Mouse (Mus musculus) stomach, postnatal 0 days (tissue): Measurements from ENCODE around the gene Bmp6. TPM values are rescaled to one million over a fixed set of nuclear protein-coding genes. Genes with fewer than 3 reads are reported as not detected.

Experiments
- ATAC-seq: fragments of 200-750 bp; cut with Nextera tagmentation; 2 replicates; pipeline ENCODE4 v1.8.0; 2017; ENCODE audit not compliant: low FRiP score, low TSS enrichment
- DNase-seq: peaks from one replicate; pipeline ENCODE4 v3.0.0-alpha.2; 2016; ENCODE audit warnings: low spot score
- H3K27ac ChIP-seq: fragments of 300-500 bp; sonication (generic); replicated peaks from 2 replicates; pipeline ENCODE4 v1.5.1; 2014; ENCODE audit warnings: mild to moderate bottlenecking, control low read depth
- H3K27me3 ChIP-seq: fragments of 300-500 bp; sonication (generic); 2 replicates; pipeline ENCODE4 v1.6.1; 2014; ENCODE audit warnings: low read length; ENCODE audit not compliant: control insufficient read depth, insufficient read depth
- H3K36me3 ChIP-seq: fragments of 300-500 bp; sonication (generic); 2 replicates; pipeline ENCODE4 v1.6.1; 2014; ENCODE audit warnings: low read length, mixed read lengths; ENCODE audit not compliant: control insufficient read depth, insufficient read depth
- H3K4me1 ChIP-seq: fragments of 300-500 bp; sonication (generic); replicated peaks from 2 replicates; pipeline ENCODE4 v1.6.1; 2014; ENCODE audit warnings: antibody characterized with exemption; ENCODE audit not compliant: control insufficient read depth, insufficient read depth
- H3K4me2 ChIP-seq: fragments of 300-500 bp; sonication (generic); replicated peaks from 2 replicates; pipeline ENCODE4 v1.6.1; 2014; ENCODE audit warnings: low read depth, mild to moderate bottlenecking, control low read depth, moderate library complexity
- H3K4me3 ChIP-seq: fragments of 300-500 bp; sonication (generic); 2 replicates; pipeline ENCODE4 v1.5.1; 2014; ENCODE audit warnings: low read depth, low read length, control low read depth
- H3K9ac ChIP-seq: fragments of 300-500 bp; sonication (generic); 2 replicates; pipeline ENCODE4 v1.6.1; 2014; ENCODE audit warnings: mild to moderate bottlenecking, low read length, control low read depth, mixed read lengths
- H3K9me3 ChIP-seq: fragments of 300-500 bp; sonication (generic); 2 replicates; pipeline ENCODE4 v1.6.1; 2016; ENCODE audit warnings: low read length; ENCODE audit not compliant: control insufficient read depth
- CTCF ChIP-seq: IDR thresholded peaks from 2 replicates; pipeline ENCODE4 v1.5.1; 2016; ENCODE audit warnings: antibody characterized with exemption, low read depth, mild to moderate bottlenecking, moderate library complexity
- EP300 ChIP-seq: optimal IDR thresholded peaks from 2 replicates; pipeline ENCODE3; 2016; ENCODE audit warnings: antibody characterized with exemption
- WGBS: fragments of 180-500 bp; shearing (Covaris S2); extraction: QIAGEN DNeasy Blood & Tissue Kit; methylation state at CpG from one replicate; pipeline ENCODE4 v1.1.7; 2014; 5-methylcytosine and 5-hydroxymethylcytosine counted together
- polyA plus RNA-seq: library from polyadenylated mRNA; unstranded; fragments of >200 nt; fragmentation: Nextera tagmentation; extraction: Ambion mirVana; gene quantifications from 2 replicates; pipeline ENCODE4 v1.2.1, GENCODE M21; 2015

Gene Bmp6
- polyA plus RNA-seq, 1 experiment from 2014 or later = 1.6 TPM

DNA sequence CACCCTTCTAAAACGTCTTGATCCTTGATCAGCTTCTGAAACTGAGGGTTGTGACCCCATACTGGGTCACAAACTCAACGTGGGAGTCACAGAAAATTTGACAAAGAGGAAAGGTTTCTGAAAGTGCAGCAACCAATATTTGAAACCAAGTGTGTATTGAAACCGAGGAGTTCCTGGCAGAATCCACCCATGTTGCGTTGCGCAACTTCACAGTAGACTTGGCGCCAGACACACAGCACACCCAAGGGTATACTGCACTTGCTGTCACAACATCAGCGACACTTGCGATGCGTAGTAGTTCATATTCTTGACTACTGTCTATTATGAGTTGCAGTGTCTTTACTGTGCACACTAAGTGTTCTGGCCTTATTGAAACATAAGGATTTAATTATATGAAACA lies 32.4 kb downstream of the Bmp6 start:
- WGBS = 84% methylated on average over 9 of the region's 9 CpGs
- H3K36me3 ChIP-seq = no peaks in the 10 kb centered on the region
- H3K4me2 ChIP-seq = no peak overlapping the region
- no peak overlapping the region for H3K9ac ChIP-seq
- no peak for TF ChIP-seq EP300
- TF ChIP-seq CTCF = no peak
- H3K4me1 ChIP-seq = no peaks in the 10 kb centered on the region
- DNase-seq = no peak
- H3K9me3 ChIP-seq = no peaks in the 10 kb centered on the region
- H3K27ac ChIP-seq = no peak overlapping the region
- H3K4me3 ChIP-seq = no peak overlapping the region
- no peak for ATAC-seq
- no peaks in the 10 kb centered on the region for H3K27me3 ChIP-seq

GRCm38 (mm10) chr13:38379806-38380205 lies 34.9 kb downstream of the Bmp6 start:
- 93% methylated on average over 5 of the region's 5 CpGs for WGBS
- ATAC-seq (no peak), DNase-seq (no peak)
- Histone ChIP-seq H3K4me1 (no peaks in the 10 kb centered on the region), H3K27me3 (no peaks in the 10 kb centered on the region), H3K4me2 (no peak overlapping the region), H3K9ac (no peak overlapping the region), H3K9me3 (no peaks in the 10 kb centered on the region), H3K27ac (no peak overlapping the region), H3K36me3 (no peaks in the 10 kb centered on the region), H3K4me3 (no peak overlapping the region)
- TF ChIP-seq CTCF (no peak), EP300 (no peak)

- DNase-seq (no peak), ATAC-seq (no peak)
- Histone ChIP-seq H3K27ac (no peak overlapping the region), H3K4me2 (no peak overlapping the region), H3K9ac (no peak overlapping the region), H3K4me1 (no peaks in the 10 kb centered on the region), H3K27me3 (no peaks in the 10 kb centered on the region), H3K4me3 (no peak overlapping the region), H3K36me3 (no peaks in the 10 kb centered on the region), H3K9me3 (no peaks in the 10 kb centered on the region)
- 65% methylated on average over 3 of the region's 3 CpGs for WGBS
- TF ChIP-seq EP300 (no peak), CTCF (no peak)
These were observed 41.2 kb downstream of the Bmp6 start for GRCm38 (mm10) chr13:38386035-38386559.

- Histone ChIP-seq H3K9me3 (no peaks in the 10 kb centered on the region), H3K27ac (no peak overlapping the region), H3K36me3 (no peaks in the 10 kb centered on the region), H3K9ac (no peak overlapping the region), H3K4me3 (no peak overlapping the region), H3K4me2 (no peak overlapping the region), H3K4me1 (no peaks in the 10 kb centered on the region), H3K27me3 (no peaks in the 10 kb centered on the region)
- DNase-seq (no peak), ATAC-seq (no peak)
- no peak for TF ChIP-seq CTCF
- no peak for TF ChIP-seq EP300
- WGBS = 84% methylated on average over 4 of the region's 4 CpGs
These were observed 42.6 kb downstream of the Bmp6 start for GRCm38 (mm10) chr13:38387453-38388040.

DNA sequence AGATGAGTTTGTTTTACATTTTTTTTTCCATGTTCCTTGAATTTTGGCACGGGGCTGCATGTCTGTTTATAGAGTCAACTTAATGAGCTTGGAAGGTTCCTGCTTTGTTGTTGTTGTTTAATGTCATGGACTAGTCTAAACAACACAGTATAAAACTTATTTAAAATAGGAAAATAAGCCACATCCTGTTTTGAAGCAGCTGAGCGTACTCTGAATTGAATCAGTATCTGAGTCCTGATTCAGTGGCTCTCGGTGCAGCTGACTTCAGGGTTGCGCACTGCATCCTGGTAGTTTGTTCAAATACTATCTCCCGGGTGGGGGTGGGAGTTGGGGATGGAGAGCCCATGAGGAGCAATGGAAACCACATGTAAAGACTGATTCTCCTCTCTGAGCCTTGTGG lies 48.5 kb downstream of the Bmp6 start:
- WGBS = 60% methylated on average over 5 of the region's 5 CpGs
- Histone ChIP-seq H3K4me2 (no peak overlapping the region), H3K9me3 (no peaks in the 10 kb centered on the region), H3K4me1 (no peaks in the 10 kb centered on the region), H3K27me3 (no peaks in the 10 kb centered on the region), H3K4me3 (no peak overlapping the region), H3K27ac (no peak overlapping the region), H3K36me3 (no peaks in the 10 kb centered on the region), H3K9ac (no peak overlapping the region)
- no peak for ATAC-seq
- TF ChIP-seq CTCF = no peak
- TF ChIP-seq EP300 = no peak
- DNase-seq = no peak

- ATAC-seq (no peak), DNase-seq (no peak)
- Histone ChIP-seq H3K27me3 (no peaks in the 10 kb centered on the region), H3K36me3 (no peaks in the 10 kb centered on the region), H3K9ac (no peak overlapping the region), H3K9me3 (no peaks in the 10 kb centered on the region), H3K4me1 (no peaks in the 10 kb centered on the region), H3K4me2 (no peak overlapping the region), H3K4me3 (no peak overlapping the region), H3K27ac (no peak overlapping the region)
- TF ChIP-seq EP300 = no peak
- no peak for TF ChIP-seq CTCF
- WGBS = 95% methylated on average over 4 of the region's 4 CpGs
These were observed 50.1 kb downstream of the Bmp6 start for GRCm38 (mm10) chr13:38395026-38395425.
